In genomic region chr4:123565291-123565861, GRCm38 (mm10) we compare ENCODE assay signal across 8 mouse cellular contexts.
DNase-seq lines count a peak whose midpoint lies in the region; ATAC-seq and TF ChIP-seq lines count a peak whose summit lies in the region.

No protein-coding gene starts in this region.

- TF ChIP-seq POLR2A in bone marrow, adult 2 months (IDR thresholded peaks at IDR 0.05; ENCODE audit: borderline replicate concordance, control insufficient read depth, low read depth, low read length), result no peak
- no peak for TF ChIP-seq POLR2A in olfactory bulb, adult 2 months (IDR thresholded peaks at IDR 0.05; ENCODE audit: insufficient read depth, low read depth, low read length)

- DNase-seq in lung, embryonic 14.5 days, result no peak
- DNase-seq in lung, postnatal 36 days, result no peak
- peak; percentile 66 to 77 for DNase-seq in heart, postnatal 10 days
- no peak for DNase-seq in spleen, postnatal 36 days (ENCODE audit: low spot score in 2 of 2)
- DNase-seq in urinary bladder, adult 18-20 months (ENCODE audit: low spot score in 2 of 2), result no peak

- no peaks in the 10 kb centered on the region for H3K27me3 ChIP-seq in lung, embryonic 14.5 days (ENCODE audit: insufficient read depth, low read length)

- no peak for TF ChIP-seq CTCF in lung, embryonic 14.5 days (IDR thresholded peaks at IDR 0.05; ENCODE audit: low read depth)
- no peak for TF ChIP-seq CTCF in bone marrow, adult 2 months (IDR thresholded peaks at IDR 0.05; ENCODE audit: control insufficient read depth, insufficient read depth, low read length)
- TF ChIP-seq CTCF in olfactory bulb, adult 2 months (IDR thresholded peaks at IDR 0.05; ENCODE audit: insufficient read depth, low read depth, low read length), result no peak

- H3K4me1 ChIP-seq in lung, embryonic 14.5 days (ENCODE audit: insufficient read depth), result peaks cover 8% of the 10 kb centered on the region; the same call in 1 of the 2 replicates
- H3K4me1 ChIP-seq in bone marrow, adult 2 months (ENCODE audit: control insufficient read depth, insufficient read depth, low read length), result peaks cover 5% of the 10 kb centered on the region
- H3K4me1 ChIP-seq in olfactory bulb, adult 2 months (ENCODE audit: control insufficient read depth, insufficient read depth, low read length), result peaks cover 19% of the 10 kb centered on the region

- no peaks in the 10 kb centered on the region for H3K36me3 ChIP-seq in lung, embryonic 14.5 days (ENCODE audit: insufficient read depth)

- intact Hi-C loops in heart, postnatal 10 days (cut with DNase I), result no loop called here

- ATAC-seq in lung, embryonic 14.5 days (ENCODE audit: insufficient read depth), result peak; percentile 46; the same call in 1 of the 2 replicates
- ATAC-seq in monocyte, adult 5-6 weeks (replicated peaks; ENCODE audit: insufficient number of reproducible peaks, low FRiP score, low TSS enrichment, poor library complexity, severe bottlenecking), result no peak

- no peak overlapping the region for H3K4me2 ChIP-seq in lung, embryonic 14.5 days

- no peak overlapping the region for H3K4me3 ChIP-seq in lung, embryonic 14.5 days (ENCODE audit: low read depth, low read length)
- no peak overlapping the region for H3K4me3 ChIP-seq in bone marrow, adult 2 months (replicated peaks; ENCODE audit: control insufficient read depth, low read depth, low read length)
- no peak overlapping the region for H3K4me3 ChIP-seq in olfactory bulb, adult 2 months (ENCODE audit: insufficient read depth, low read depth, low read length)

- no peaks in the 10 kb centered on the region for H3K9me3 ChIP-seq in lung, embryonic 14.5 days (ENCODE audit: low read depth, low read length)

- 15% methylated on average over 7 of the region's 7 CpGs for WGBS in lung, embryonic 14.5 days
- 50% methylated on average over 7 of the region's 7 CpGs for WGBS in bone marrow, adult 2 months
- whole genome bisulfite sequencing in olfactory bulb, adult 2 months, result 28% methylated on average over 7 of the region's 7 CpGs

- H3K27ac ChIP-seq in lung, embryonic 14.5 days (ENCODE audit: low read depth), result peak overlapping the region; percentile 28; the same call in 1 of the 2 replicates
- H3K27ac ChIP-seq in bone marrow, adult 2 months (ENCODE audit: control insufficient read depth, insufficient read depth, low read depth, low read length, poor library complexity), result peak overlapping the region; percentile 98
- H3K27ac ChIP-seq in olfactory bulb, adult 2 months (ENCODE audit: insufficient read depth, low read depth, low read length), result peak overlapping the region; percentile 56

- no peak overlapping the region for H3K9ac ChIP-seq in lung, embryonic 14.5 days

Comparison
In these comparisons a context has a peak if more than half of its experiments do, and no peak if none do; other contexts are left out.
1. DNase-seq: peak in heart, postnatal 10 days (2 of 2); none in lung, embryonic 14.5 days (single experiment), lung, postnatal 36 days (single experiment), spleen, postnatal 36 days (0 of 2) and urinary bladder, adult 18-20 months (0 of 2).
2. H3K27ac ChIP-seq: peak in every context shown above with its lines; median percentile 98 in bone marrow, adult 2 months; 56 in olfactory bulb, adult 2 months; 28 in lung, embryonic 14.5 days.